Mouse (Mus musculus) cerebral cortex, adult 2 months (tissue): ENCODE results near the gene Crtc3.

ENCODE experiments used
- WGBS: fragments of 180-500 bp; shearing (Covaris S2); methylation state at CpG from one replicate; pipeline ENCODE4 v1.1.7; 2018; 5-methylcytosine and 5-hydroxymethylcytosine counted together

Crtc3 gene

GRCm38 (mm10) chr7:80602574-80602973 lies 86.1 kb downstream of the Crtc3 start:
- WGBS = 70% methylated on average over 1 of the region's 1 CpGs

- 87% methylated on average over 13 of the region's 13 CpGs for WGBS
Measured at GRCm38 (mm10) chr7:80598436-80598985, 90.2 kb downstream of the Crtc3 start.

- WGBS = 86% methylated on average over 5 of the region's 5 CpGs
Measured at GRCm38 (mm10) chr7:80597900-80598299, 90.8 kb downstream of the Crtc3 start.

GRCm38 (mm10) chr7:80589054-80589746 lies 99.5 kb downstream of the Crtc3 start:
- 66% methylated on average over 16 of the region's 16 CpGs for WGBS

- 59% methylated on average over 10 of the region's 10 CpGs for WGBS
Measured at GRCm38 (mm10) chr7:80587684-80588083, 101.0 kb downstream of the Crtc3 start.

- 50% methylated on average over 29 of the region's 29 CpGs for WGBS
Measured at GRCm38 (mm10) chr7:80586681-80587660, 101.7 kb downstream of the Crtc3 start.

GRCm38 (mm10) chr7:80586161-80586560 lies 102.5 kb downstream of the Crtc3 start:
- WGBS = 64% methylated on average over 4 of the region's 4 CpGs

- WGBS = 66% methylated on average over 9 of the region's 9 CpGs
Measured at GRCm38 (mm10) chr7:80585380-80585779, 103.3 kb downstream of the Crtc3 start.

- 34% methylated on average over 6 of the region's 6 CpGs for WGBS
Measured at GRCm38 (mm10) chr7:80583981-80584380, 104.7 kb downstream of the Crtc3 start.

- 65% methylated on average over 20 of the region's 20 CpGs for WGBS
Measured at GRCm38 (mm10) chr7:80582821-80583451, 105.7 kb downstream of the Crtc3 start.

- WGBS = 31% methylated on average over 6 of the region's 6 CpGs
Measured at GRCm38 (mm10) chr7:80580368-80580767, 108.3 kb downstream of the Crtc3 start.

GRCm38 (mm10) chr7:80577417-80577980 lies 111.2 kb downstream of the Crtc3 start:
- 46% methylated on average over 14 of the region's 14 CpGs for WGBS

GRCm38 (mm10) chr7:80576626-80577025 lies 112.1 kb downstream of the Crtc3 start:
- WGBS = 83% methylated on average over 3 of the region's 3 CpGs

- 85% methylated on average over 9 of the region's 9 CpGs for WGBS
Measured at GRCm38 (mm10) chr7:80575750-80576149, 112.9 kb downstream of the Crtc3 start.

GRCm38 (mm10) chr7:80573076-80573475 lies 115.6 kb downstream of the Crtc3 start:
- 44% methylated on average over 3 of the region's 3 CpGs for WGBS

GRCm38 (mm10) chr7:80567982-80568381 lies 120.7 kb downstream of the Crtc3 start:
- WGBS = 89% methylated on average over 8 of the region's 8 CpGs

- WGBS = 78% methylated on average over 5 of the region's 5 CpGs
Measured at GRCm38 (mm10) chr7:80561931-80562330, 126.7 kb downstream of the Crtc3 start.

GRCm38 (mm10) chr7:80561271-80561670 lies 127.4 kb downstream of the Crtc3 start:
- 49% methylated on average over 9 of the region's 9 CpGs for WGBS

- WGBS = 58% methylated on average over 5 of the region's 5 CpGs
Measured at GRCm38 (mm10) chr7:80558572-80558971, 130.1 kb downstream of the Crtc3 start.

- 62% methylated on average over 8 of the region's 8 CpGs for WGBS
Measured at GRCm38 (mm10) chr7:80558101-80558500, 130.6 kb downstream of the Crtc3 start.

GRCm38 (mm10) chr7:80557161-80557560 lies 131.5 kb downstream of the Crtc3 start:
- WGBS = 92% methylated on average over 4 of the region's 4 CpGs

GRCm38 (mm10) chr7:80556166-80556565 lies 132.5 kb downstream of the Crtc3 start:
- WGBS = 77% methylated on average over 3 of the region's 3 CpGs
